Mouse (Mus musculus) olfactory bulb, adult 2 months (tissue): ENCODE results near the gene Erbin.

ENCODE experiments used
- CTCF ChIP-seq: fragments of 200-500 bp; IDR thresholded peaks from 2 replicates; pipeline ENCODE4 v1.5.1; 2012; ENCODE audit warnings: low read depth, mild to moderate bottlenecking, low read length, moderate library complexity; ENCODE audit not compliant: insufficient read depth
- POLR2A ChIP-seq: fragments of 200-500 bp; IDR thresholded peaks from 2 replicates; pipeline ENCODE4 v1.6.1; 2012; ENCODE audit warnings: mild to moderate bottlenecking, low read depth, low read length, moderate library complexity; ENCODE audit not compliant: insufficient read depth

DNA sequence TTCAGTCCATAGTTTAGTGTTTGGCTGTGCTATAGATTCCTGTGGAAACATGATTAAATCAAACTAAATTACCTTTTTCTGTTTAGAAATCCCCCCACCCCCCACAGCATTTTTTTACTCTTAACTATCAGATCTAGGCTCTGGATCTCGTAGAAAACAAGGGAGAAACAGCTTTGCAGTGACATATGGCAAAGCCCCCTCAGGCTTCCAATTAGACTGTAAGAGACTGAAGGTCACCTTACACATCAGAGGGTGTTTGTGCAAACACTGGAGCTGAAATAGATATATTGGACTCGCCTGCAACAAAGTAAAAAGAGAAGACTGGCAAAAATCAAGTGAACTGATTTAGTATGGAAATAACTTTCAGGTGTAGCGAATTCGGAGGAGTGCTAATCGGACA is 116.6 kb downstream of the Erbin start:
- TF ChIP-seq CTCF (no peak), POLR2A (no peak)
